Mouse (Mus musculus) central nervous system, embryonic 11.5 days (tissue): Measurements from ENCODE around the gene Emc3. TPM values are rescaled to one million over a fixed set of nuclear protein-coding genes. Genes with fewer than 3 reads are reported as not detected.

Experiments used
- polyA plus RNA-seq: library from polyadenylated mRNA; depleted of rRNA; stranded (reverse); fragments of >200 nt; gene quantifications from 2 replicates; pipeline ENCODE4 v1.2.3, GENCODE M21; 2012; rRNA removed

Emc3 gene
- 27.6 and 47.2 TPM in 2 replicates for polyA plus RNA-seq

GRCm38 (mm10) chr6:113530932-113531839, at the start of gene Emc3, which contains the start of gene Fancd2:
Emc3 (minus strand) TSS chr6:113531652.
Fancd2 (plus strand) TSS chr6:113531682.

GRCm38 (mm10) chr6:113501388-113502084, 29.9 kb downstream of the Emc3 start, which contains the start of gene Prrt3:
Prrt3 (minus strand) TSS chr6:113501931.

GRCm38 (mm10) chr6:113483100-113483615, 48.3 kb downstream of the Emc3 start, which contains the start of gene Creld1:
Creld1 (plus strand) TSS chr6:113483297.

GRCm38 (mm10) chr6:113471297-113471936, 60.0 kb downstream of the Emc3 start, which contains the start of gene Il17rc:
Il17rc (plus strand) TSS chr6:113471427.

Other genes with a start within 250 kb of the Emc3 start
- 0.11 and 0.37 TPM in 2 replicates for gene Cpne9, start 249.3 kb downstream of the Emc3 start, polyA plus RNA-seq
- 44.3 and 47.2 TPM in 2 replicates for gene Brpf1, start 224.5 kb downstream of the Emc3 start, polyA plus RNA-seq
- 14.8 and 21.2 TPM in 2 replicates for gene Ogg1, start 204.7 kb downstream of the Emc3 start, polyA plus RNA-seq
- gene Camk1, start 187.7 kb downstream of the Emc3 start, polyA plus RNA-seq: 33.0 and 41.1 TPM in 2 replicates
- 42.3 and 67.4 TPM in 2 replicates for gene Tada3, start 153.8 kb downstream of the Emc3 start, polyA plus RNA-seq
- 106 and 112 TPM in 2 replicates for gene Arpc4, start 153.5 kb downstream of the Emc3 start, polyA plus RNA-seq
- gene Ttll3, start 142.4 kb downstream of the Emc3 start, polyA plus RNA-seq: 13.6 and 16.4 TPM in 2 replicates
- gene Rpusd3, start 112.3 kb downstream of the Emc3 start, polyA plus RNA-seq: 28.4 and 33.2 TPM in 2 replicates
- gene Cidec, start 95.9 kb downstream of the Emc3 start, polyA plus RNA-seq: 0.04 TPM in 2 replicates
- gene Jagn1, start 89.1 kb downstream of the Emc3 start, polyA plus RNA-seq: 34.3 and 56.9 TPM in 2 replicates
- gene Il17re, start 73.2 kb downstream of the Emc3 start, polyA plus RNA-seq: 0.66 and 1.4 TPM in 2 replicates
- 2.8 and 3.6 TPM in 2 replicates for gene Il17rc, start 60.2 kb downstream of the Emc3 start, polyA plus RNA-seq
- gene Creld1, start 48.4 kb downstream of the Emc3 start, polyA plus RNA-seq: 21.3 and 43.5 TPM in 2 replicates
- gene Prrt3, start 29.7 kb downstream of the Emc3 start, polyA plus RNA-seq: 1.3 and 1.7 TPM in 2 replicates
- gene Fancd2, start within 50 bp of the Emc3 start, polyA plus RNA-seq: 16.9 and 20.6 TPM in 2 replicates
- 0.07 TPM in 1 of 2 replicates, not detected in the other for gene Fancd2os, start 69.1 kb upstream of the Emc3 start, polyA plus RNA-seq
- 189 and 208 TPM in 2 replicates for gene Brk1, start 73.1 kb upstream of the Emc3 start, polyA plus RNA-seq
- 33.9 and 52.3 TPM in 2 replicates for gene Vhl, start 92.3 kb upstream of the Emc3 start, polyA plus RNA-seq
- gene Irak2, start 106.8 kb upstream of the Emc3 start, polyA plus RNA-seq: 6.1 and 10.3 TPM in 2 replicates
- gene Tatdn2, start 165.4 kb upstream of the Emc3 start, polyA plus RNA-seq: 23.7 and 28.2 TPM in 2 replicates
- gene Ghrl, start 188.2 kb upstream of the Emc3 start, polyA plus RNA-seq: 0.62 and 0.71 TPM in 2 replicates
- 136 and 247 TPM in 2 replicates for gene Sec13, start 209.1 kb upstream of the Emc3 start, polyA plus RNA-seq